Mouse (Mus musculus): ENCODE results near the gene Wdr25. TPM values are rescaled to one million over a fixed set of nuclear protein-coding genes. Genes with fewer than 3 reads are reported as not detected.

The Wdr25 gene
- total and polyA plus RNA-seq, 3 experiments = 8.3 to 12.4 (median 10.8) TPM

GRCm38 (mm10) chr12:108850129-108850528 lies 43.3 kb upstream of the Wdr25 start:
- DNase-seq (ENCODE audit: extremely low read depth) = no peak
- Histone ChIP-seq H3K9me3 (replicated peaks; ENCODE audit: low read length) (no peaks in the 10 kb centered on the region), H3K4me2 (ENCODE audit: insufficient read depth, low read depth, poor library complexity, severe bottlenecking) (no peak overlapping the region), H3K9ac (ENCODE audit: insufficient read depth, low read depth) (no peak overlapping the region), H3K4me3 (replicated peaks in 1 of 3; ENCODE audit: low read depth in 2 of 3, low read length in 2 of 3, poor library complexity in 1 of 3) (no peak overlapping the region), H3K4me1 (ENCODE audit: control insufficient read depth in 1 of 2, insufficient read depth in 2 of 2) (no peaks in the 10 kb centered on the region), H3K27me3 (replicated peaks) (no peaks in the 10 kb centered on the region), H3K36me3 (replicated peaks in 1 of 2; ENCODE audit: control insufficient read depth in 1 of 2, insufficient read depth in 1 of 2, low read length in 1 of 2) (peaks cover 0 to 22% of the 10 kb centered on the region in 2 experiments), H3K79me2 (replicated peaks; ENCODE audit: control insufficient read depth, extremely low read depth, insufficient read depth, poor library complexity, severe bottlenecking) (no peaks in the 10 kb centered on the region), H3K27ac (ENCODE audit: insufficient read depth, low read depth) (no peak overlapping the region)
- TF ChIP-seq MEF2A (IDR thresholded peaks at IDR 0.05; ENCODE audit: borderline replicate concordance, low read depth, low read length) (no peak), CTCF (conservative IDR thresholded peaks at IDR 0.05 in 1 of 2, IDR thresholded peaks at IDR 0.05 in 1 of 2; ENCODE audit: low read depth in 2 of 2, low read length in 2 of 2) (no peak), POLR2AphosphoS2 (IDR thresholded peaks at IDR 0.05; ENCODE audit: low read depth, low read length) (no peak), NELFE (IDR thresholded peaks at IDR 0.05; ENCODE audit: low read depth, low read length) (no peak), ZC3H11A (IDR thresholded peaks at IDR 0.05; ENCODE audit: low read depth, low read length) (no peak), GABPA (IDR thresholded peaks at IDR 0.05; ENCODE audit: insufficient replicate concordance, low read depth, low read length) (no peak), IRF4 (IDR thresholded peaks at IDR 0.05; ENCODE audit: low read depth, low read length) (no peak), RAD21 (IDR thresholded peaks at IDR 0.05; ENCODE audit: low read depth, low read length) (no peak), UBTF (IDR thresholded peaks at IDR 0.05; ENCODE audit: low read depth, low read length) (no peak), CHD1 (IDR thresholded peaks at IDR 0.05; ENCODE audit: low read depth, low read length) (no peak), JUND (conservative IDR thresholded peaks at IDR 0.05; ENCODE audit: low read depth, low read length) (no peak), E2F4 (IDR thresholded peaks at IDR 0.05; ENCODE audit: insufficient replicate concordance, low read depth, low read length) (no peak), HCFC1 (IDR thresholded peaks at IDR 0.05; ENCODE audit: low read depth, low read length) (no peak), ZKSCAN1 (IDR thresholded peaks at IDR 0.05; ENCODE audit: borderline replicate concordance, low read depth, low read length) (no peak), USF1 (IDR thresholded peaks at IDR 0.05; ENCODE audit: low read depth, low read length) (no peak), ZMIZ1 (IDR thresholded peaks at IDR 0.05; ENCODE audit: low read depth, low read length) (no peak), TBP (conservative IDR thresholded peaks at IDR 0.05; ENCODE audit: low read depth, low read length) (no peak)
- in situ Hi-C loops (cut with MboI; ENCODE audit: low pct_ligation_motif_present, low pct_unique_long_range_greater_than_20kb, low sequenced_read_pairs) = no loop called here
- dilution Hi-C loops (cut with MboI; ENCODE audit: extremely low pct_ligation_motif_present, extremely low pct_unique_long_range_greater_than_20kb, low sequenced_read_pairs) = no loop called here

- dilution Hi-C loops (cut with MboI; ENCODE audit: extremely low pct_ligation_motif_present, extremely low pct_unique_long_range_greater_than_20kb, low sequenced_read_pairs) = no loop called here
- no peaks in the 10 kb centered on the region for H3K27me3 ChIP-seq (replicated peaks)
- H3K4me1 ChIP-seq (ENCODE audit: control insufficient read depth in 1 of 2, insufficient read depth in 2 of 2) = no peaks in the 10 kb centered on the region
- peaks cover under 1 to 25% of the 10 kb centered on the region in 2 experiments for H3K36me3 ChIP-seq (replicated peaks in 1 of 2; ENCODE audit: control insufficient read depth in 1 of 2, insufficient read depth in 1 of 2, low read length in 1 of 2)
- no peak overlapping the region for H3K9ac ChIP-seq (ENCODE audit: insufficient read depth, low read depth)
- H3K4me2 ChIP-seq (ENCODE audit: insufficient read depth, low read depth, poor library complexity, severe bottlenecking) = no peak overlapping the region
- no peak overlapping the region for H3K4me3 ChIP-seq (replicated peaks in 1 of 3; ENCODE audit: low read depth in 2 of 3, low read length in 2 of 3, poor library complexity in 1 of 3)
- no peak for DNase-seq (ENCODE audit: extremely low read depth)
- TF ChIP-seq JUN (IDR thresholded peaks at IDR 0.05; ENCODE audit: insufficient read depth, low read depth, low read length) (no peak), PAX5 (IDR thresholded peaks at IDR 0.05; ENCODE audit: low read length) (no peak), MAFK (IDR thresholded peaks at IDR 0.05; ENCODE audit: insufficient replicate concordance, low read length) (no peak), GABPA (IDR thresholded peaks at IDR 0.05; ENCODE audit: insufficient replicate concordance, low read depth, low read length) (no peak), ZNF384 (IDR thresholded peaks at IDR 0.05; ENCODE audit: low read depth, low read length) (no peak), MYC (IDR thresholded peaks at IDR 0.05; ENCODE audit: low read depth, low read length) (no peak), KAT2A (IDR thresholded peaks at IDR 0.05; ENCODE audit: insufficient replicate concordance, low read length) (no peak), ZKSCAN1 (IDR thresholded peaks at IDR 0.05; ENCODE audit: borderline replicate concordance, low read depth, low read length) (no peak)
- no peaks in the 10 kb centered on the region for H3K79me2 ChIP-seq (replicated peaks; ENCODE audit: control insufficient read depth, extremely low read depth, insufficient read depth, poor library complexity, severe bottlenecking)
- H3K27ac ChIP-seq (ENCODE audit: insufficient read depth, low read depth) = no peak overlapping the region
- H3K9me3 ChIP-seq (replicated peaks; ENCODE audit: low read length) = no peaks in the 10 kb centered on the region
- in situ Hi-C loops (cut with MboI; ENCODE audit: low pct_ligation_motif_present, low pct_unique_long_range_greater_than_20kb, low sequenced_read_pairs) = no loop called here
Measured at GRCm38 (mm10) chr12:108850886-108851285, 42.5 kb upstream of the Wdr25 start.
